Mouse (Mus musculus): ENCODE results near the gene Hivep2. TPM values are rescaled to one million over a fixed set of nuclear protein-coding genes. Genes with fewer than 3 reads are reported as not detected.

Hivep2 gene
- polyA plus RNA-seq, 1 experiment = 8.7 TPM

DNA sequence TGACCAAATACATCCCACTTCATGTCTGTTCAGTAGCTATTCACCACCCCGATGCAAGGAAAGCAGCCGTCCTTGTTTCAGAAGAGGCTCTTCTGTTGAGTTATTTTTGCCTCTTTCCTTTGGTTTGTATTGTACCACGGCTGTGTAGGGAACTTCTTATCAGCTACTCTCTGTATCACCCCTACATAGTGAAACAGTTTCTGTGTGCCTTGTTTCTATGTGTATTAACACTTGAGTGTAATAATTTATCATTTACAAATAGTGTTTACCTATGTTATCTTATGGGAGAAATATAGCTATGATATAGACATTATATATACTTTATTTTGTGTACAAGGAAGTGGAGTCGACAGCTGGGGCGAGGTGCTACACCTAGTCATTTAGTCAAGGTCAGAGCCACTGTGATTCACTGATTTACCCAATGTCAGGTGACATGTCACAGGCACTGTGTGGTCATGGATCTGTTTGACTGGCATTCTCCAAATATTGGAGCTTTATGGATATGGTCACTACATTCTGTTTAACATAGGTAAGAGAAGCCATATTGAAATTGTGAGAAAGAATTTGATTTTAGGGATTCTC, 104.7 kb downstream of the Hivep2 start:
- 85% methylated on average over 5 of the region's 5 CpGs for WGBS
- Histone ChIP-seq H3K4me1 (ENCODE audit: control insufficient read depth, insufficient read depth, insufficient read length) (no peaks in the 10 kb centered on the region), H3K27me3 (ENCODE audit: control insufficient read depth, insufficient read depth, low read length) (no peaks in the 10 kb centered on the region), H3K36me3 (ENCODE audit: control insufficient read depth, insufficient read depth, low read length) (peaks cover 3% of the 10 kb centered on the region; the same call in 1 of the 2 replicates), H3K27ac (ENCODE audit: insufficient read depth, low read length) (no peak overlapping the region), H3K4me3 (ENCODE audit: extremely low read depth, insufficient read depth, insufficient read length) (no peak overlapping the region)
- no peak for DNase-seq (ENCODE audit: low read depth in 1 of 2, low spot score in 2 of 2)
- TF ChIP-seq POLR2A (IDR thresholded peaks at IDR 0.05; ENCODE audit: low read depth, low read length) = no peak
- TF ChIP-seq CTCF (IDR thresholded peaks at IDR 0.05; ENCODE audit: extremely low read depth, insufficient read depth, insufficient read length, insufficient replicate concordance) = no peak

DNA sequence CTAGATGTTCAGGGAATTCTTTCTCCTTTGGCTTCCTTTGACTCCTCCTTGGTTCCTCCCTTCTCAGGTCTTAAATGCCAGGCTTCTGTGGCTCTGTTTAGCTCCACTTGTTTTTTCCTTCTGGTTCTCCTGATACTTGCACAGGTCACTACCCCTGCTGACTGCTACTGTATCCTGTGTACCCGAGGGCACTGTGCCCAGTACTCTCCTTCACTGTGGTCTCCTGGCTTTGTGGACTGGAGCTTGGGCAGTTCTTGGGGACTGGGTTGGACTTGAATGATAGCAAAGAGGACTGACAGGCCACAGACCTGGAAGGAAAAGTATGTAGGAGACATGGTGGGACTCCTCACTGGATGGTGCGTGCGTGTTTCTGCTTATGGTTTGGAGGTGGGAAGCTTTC, 106.6 kb downstream of the Hivep2 start:
- no peaks in the 10 kb centered on the region for H3K27me3 ChIP-seq (ENCODE audit: control insufficient read depth, insufficient read depth, low read length)
- no peaks in the 10 kb centered on the region for H3K4me1 ChIP-seq (ENCODE audit: control insufficient read depth, insufficient read depth, insufficient read length)
- no peak overlapping the region for H3K4me3 ChIP-seq (ENCODE audit: extremely low read depth, insufficient read depth, insufficient read length)
- 88% methylated on average over 3 of the region's 3 CpGs for WGBS
- H3K27ac ChIP-seq (ENCODE audit: insufficient read depth, low read length) = no peak overlapping the region
- TF ChIP-seq POLR2A (IDR thresholded peaks at IDR 0.05; ENCODE audit: low read depth, low read length) (no peak), CTCF (IDR thresholded peaks at IDR 0.05; ENCODE audit: extremely low read depth, insufficient read depth, insufficient read length, insufficient replicate concordance) (no peak)
- peaks cover 5% of the 10 kb centered on the region for H3K36me3 ChIP-seq (ENCODE audit: control insufficient read depth, insufficient read depth, low read length)
- no peak for DNase-seq (ENCODE audit: low read depth in 1 of 2, low spot score in 2 of 2)

DNA sequence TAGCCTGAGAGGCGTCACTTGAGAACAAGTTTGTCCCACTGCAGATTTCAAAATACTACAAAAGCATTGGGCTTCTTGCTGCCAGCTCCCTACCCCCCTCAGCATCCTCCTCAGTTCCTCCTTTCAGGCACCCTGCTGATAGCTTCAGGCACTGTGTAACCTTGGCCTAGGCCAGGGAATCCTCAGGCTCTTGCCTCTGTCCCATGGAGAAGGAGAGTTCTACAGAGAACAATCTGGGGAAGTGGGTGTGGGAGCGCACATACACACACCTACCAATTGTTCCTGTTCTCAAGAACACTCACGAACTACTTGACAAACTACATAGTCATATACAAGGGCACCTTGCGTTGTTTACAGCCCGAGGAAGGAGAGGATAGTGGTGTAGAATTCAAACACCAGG, 109.9 kb downstream of the Hivep2 start:
- WGBS = 87% methylated on average over 5 of the region's 5 CpGs

DNA sequence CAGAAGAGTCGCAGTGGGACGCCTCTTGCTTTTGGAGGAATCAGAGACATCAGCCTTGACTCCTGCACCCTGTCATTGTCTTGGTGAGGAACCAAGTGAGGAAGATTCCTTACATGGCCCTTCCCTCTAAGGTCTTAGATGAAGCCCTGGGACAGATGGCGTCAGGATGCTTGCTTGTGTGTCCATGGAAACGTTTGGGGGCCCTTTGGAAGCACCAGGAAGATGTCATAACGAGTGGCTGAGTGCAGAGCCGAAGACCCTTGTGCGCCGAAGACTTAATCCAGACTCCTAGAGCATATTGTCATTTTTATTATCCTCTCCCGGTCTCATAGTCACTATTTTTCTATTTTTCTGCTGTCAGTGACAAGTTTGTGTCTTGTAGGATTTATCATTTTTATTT, 111.0 kb downstream of the Hivep2 start:
- DNase-seq (ENCODE audit: low read depth in 1 of 2, low spot score in 2 of 2) = no peak
- H3K4me3 ChIP-seq (ENCODE audit: extremely low read depth, insufficient read depth, insufficient read length) = no peak overlapping the region
- 90% methylated on average over 9 of the region's 9 CpGs for WGBS
- H3K36me3 ChIP-seq (ENCODE audit: control insufficient read depth, insufficient read depth, low read length) = peaks cover 3% of the 10 kb centered on the region
- H3K27ac ChIP-seq (ENCODE audit: insufficient read depth, low read length) = no peak overlapping the region
- H3K4me1 ChIP-seq (ENCODE audit: control insufficient read depth, insufficient read depth, insufficient read length) = no peaks in the 10 kb centered on the region
- no peak for TF ChIP-seq POLR2A (IDR thresholded peaks at IDR 0.05; ENCODE audit: low read depth, low read length)
- no peak for TF ChIP-seq CTCF (IDR thresholded peaks at IDR 0.05; ENCODE audit: extremely low read depth, insufficient read depth, insufficient read length, insufficient replicate concordance)
- H3K27me3 ChIP-seq (ENCODE audit: control insufficient read depth, insufficient read depth, low read length) = no peaks in the 10 kb centered on the region

More for the DNA sequence above, 109.9 kb downstream of the Hivep2 start:
- Histone ChIP-seq H3K27ac (ENCODE audit: insufficient read depth, low read length) (no peak overlapping the region), H3K27me3 (ENCODE audit: control insufficient read depth, insufficient read depth, low read length) (no peaks in the 10 kb centered on the region), H3K4me1 (ENCODE audit: control insufficient read depth, insufficient read depth, insufficient read length) (no peaks in the 10 kb centered on the region), H3K4me3 (ENCODE audit: extremely low read depth, insufficient read depth, insufficient read length) (no peak overlapping the region), H3K36me3 (ENCODE audit: control insufficient read depth, insufficient read depth, low read length) (peaks cover 3% of the 10 kb centered on the region)
- TF ChIP-seq POLR2A (IDR thresholded peaks at IDR 0.05; ENCODE audit: low read depth, low read length) (no peak), CTCF (IDR thresholded peaks at IDR 0.05; ENCODE audit: extremely low read depth, insufficient read depth, insufficient read length, insufficient replicate concordance) (no peak)
- DNase-seq (ENCODE audit: low read depth in 1 of 2, low spot score in 2 of 2) = no peak

- peaks cover 3% of the 10 kb centered on the region for H3K36me3 ChIP-seq (ENCODE audit: control insufficient read depth, insufficient read depth, low read length)
- TF ChIP-seq POLR2A (IDR thresholded peaks at IDR 0.05; ENCODE audit: low read depth, low read length) (no peak), CTCF (IDR thresholded peaks at IDR 0.05; ENCODE audit: extremely low read depth, insufficient read depth, insufficient read length, insufficient replicate concordance) (no peak)
- no peaks in the 10 kb centered on the region for H3K27me3 ChIP-seq (ENCODE audit: control insufficient read depth, insufficient read depth, low read length)
- no peak overlapping the region for H3K27ac ChIP-seq (ENCODE audit: insufficient read depth, low read length)
- no peak for DNase-seq (ENCODE audit: low read depth in 1 of 2, low spot score in 2 of 2)
- H3K4me3 ChIP-seq (ENCODE audit: extremely low read depth, insufficient read depth, insufficient read length) = no peak overlapping the region
- 86% methylated on average over 6 of the region's 6 CpGs for WGBS
- peaks cover 10% of the 10 kb centered on the region; the same call in 1 of the 2 replicates for H3K4me1 ChIP-seq (ENCODE audit: control insufficient read depth, insufficient read depth, insufficient read length)
Measured at GRCm38 (mm10) chr10:14080830-14081229, 115.0 kb downstream of the Hivep2 start.

GRCm38 (mm10) chr10:14081824-14082223, 115.9 kb downstream of the Hivep2 start:
- no peak for TF ChIP-seq CTCF (IDR thresholded peaks at IDR 0.05; ENCODE audit: extremely low read depth, insufficient read depth, insufficient read length, insufficient replicate concordance)
- TF ChIP-seq POLR2A (IDR thresholded peaks at IDR 0.05; ENCODE audit: low read depth, low read length) = no peak

GRCm38 (mm10) chr10:14082275-14082674, 116.4 kb downstream of the Hivep2 start:
- DNase-seq (ENCODE audit: low read depth in 1 of 2, low spot score in 2 of 2) = no peak
- no peak for TF ChIP-seq CTCF (IDR thresholded peaks at IDR 0.05; ENCODE audit: extremely low read depth, insufficient read depth, insufficient read length, insufficient replicate concordance)
- no peak for TF ChIP-seq POLR2A (IDR thresholded peaks at IDR 0.05; ENCODE audit: low read depth, low read length)
- no peaks in the 10 kb centered on the region; the same call in 1 of the 2 replicates for H3K36me3 ChIP-seq (ENCODE audit: control insufficient read depth, insufficient read depth, low read length)
- peaks cover 15% of the 10 kb centered on the region for H3K4me1 ChIP-seq (ENCODE audit: control insufficient read depth, insufficient read depth, insufficient read length)
- H3K27ac ChIP-seq (ENCODE audit: insufficient read depth, low read length) = no peak overlapping the region
- H3K27me3 ChIP-seq (ENCODE audit: control insufficient read depth, insufficient read depth, low read length) = no peaks in the 10 kb centered on the region
- no peak overlapping the region for H3K4me3 ChIP-seq (ENCODE audit: extremely low read depth, insufficient read depth, insufficient read length)
- WGBS = 72% methylated on average over 3 of the region's 3 CpGs

More at GRCm38 (mm10) chr10:14081824-14082223, 115.9 kb downstream of the Hivep2 start:
- Histone ChIP-seq H3K27ac (ENCODE audit: insufficient read depth, low read length) (no peak overlapping the region), H3K4me1 (ENCODE audit: control insufficient read depth, insufficient read depth, insufficient read length) (peaks cover 11% of the 10 kb centered on the region), H3K36me3 (ENCODE audit: control insufficient read depth, insufficient read depth, low read length) (peaks cover 1% of the 10 kb centered on the region), H3K27me3 (ENCODE audit: control insufficient read depth, insufficient read depth, low read length) (no peaks in the 10 kb centered on the region), H3K4me3 (ENCODE audit: extremely low read depth, insufficient read depth, insufficient read length) (no peak overlapping the region)
- WGBS = 89% methylated on average over 3 of the region's 3 CpGs
- no peak for DNase-seq (ENCODE audit: low read depth in 1 of 2, low spot score in 2 of 2)

Data from spleen, adult 2 months (tissue).